Mouse (Mus musculus): ENCODE results near the gene Zswim5. TPM values are rescaled to one million over a fixed set of nuclear protein-coding genes. Genes with fewer than 3 reads are reported as not detected.

The Zswim5 gene
- polyA plus RNA-seq, 1 experiment from 2014 or later, result 3.3 TPM

DNA sequence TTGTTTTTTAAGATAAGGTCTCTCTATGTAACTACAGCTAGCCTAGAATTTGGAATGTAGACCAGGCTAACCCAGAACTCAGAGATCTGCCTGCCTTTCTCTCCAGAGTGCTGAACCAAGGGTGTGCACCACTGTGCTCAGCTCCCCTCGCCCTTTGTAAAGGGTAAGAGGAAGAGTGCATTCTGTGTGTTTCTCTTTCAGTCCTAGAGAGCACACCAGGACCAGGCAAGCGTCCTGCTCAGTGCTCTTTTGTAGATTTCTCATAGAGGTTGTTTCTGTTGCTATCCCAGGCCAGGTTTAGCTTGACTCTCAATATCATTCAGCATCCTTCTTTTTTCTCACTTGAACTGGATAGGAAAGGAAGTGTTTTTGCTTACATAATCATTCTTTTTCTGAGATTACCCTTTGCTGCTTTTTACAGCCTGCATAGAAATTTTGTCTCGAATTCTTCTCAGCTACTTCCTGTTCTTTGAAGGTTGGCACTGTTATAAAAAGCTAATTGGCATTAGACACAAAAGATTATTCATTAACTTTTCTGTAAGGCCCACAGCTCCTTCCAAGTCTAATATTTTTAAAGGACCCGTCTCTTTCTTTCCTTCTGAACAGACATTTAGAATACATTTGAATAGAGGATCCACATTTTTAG lies 51.0 kb downstream of the Zswim5 start:
- no peaks in the 10 kb centered on the region for H3K9me3 ChIP-seq (replicated peaks; ENCODE audit: control insufficient read depth, low read length)
- H3K27me3 ChIP-seq (ENCODE audit: control insufficient read depth, insufficient read depth, low read length), result no peaks in the 10 kb centered on the region
- H3K4me3 ChIP-seq (ENCODE audit: low read depth, low read length), result no peak overlapping the region
- H3K4me2 ChIP-seq (ENCODE audit: low read depth, low read length), result no peak overlapping the region
- H3K9ac ChIP-seq (replicated peaks; ENCODE audit: low read length), result no peak overlapping the region
- ATAC-seq (replicated peaks; ENCODE audit: insufficient number of reproducible peaks, low FRiP score, low TSS enrichment, low read depth), result no peak
- no peaks in the 10 kb centered on the region for H3K36me3 ChIP-seq (replicated peaks; ENCODE audit: control insufficient read depth, insufficient read depth, low read depth, low read length)
- DNase-seq (ENCODE audit: low spot score), result no peak
- H3K27ac ChIP-seq (replicated peaks; ENCODE audit: low read depth, low read length), result no peak overlapping the region
- WGBS, result 63% methylated on average over 4 of the region's 4 CpGs
- H3K4me1 ChIP-seq (ENCODE audit: control insufficient read depth, insufficient read depth, low read length), result no peaks in the 10 kb centered on the region

DNA sequence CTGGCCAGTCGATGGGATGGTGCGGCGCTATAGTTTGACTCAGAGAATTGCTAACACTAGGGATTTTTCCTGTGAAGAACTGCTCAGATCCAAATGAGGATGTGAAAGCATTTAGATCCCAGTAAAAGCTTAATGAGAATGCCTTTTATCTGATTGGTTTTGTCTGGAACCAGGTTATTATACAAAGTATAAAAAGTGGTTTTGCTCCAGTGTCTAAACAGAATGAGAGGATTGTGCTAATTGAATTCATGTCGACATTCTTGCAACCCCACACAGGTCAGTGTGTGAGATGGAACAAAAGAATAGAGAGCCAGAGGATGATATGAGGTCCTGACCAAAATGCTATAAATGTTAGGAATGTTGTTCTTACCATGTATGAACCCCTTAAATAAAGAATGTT lies 62.4 kb downstream of the Zswim5 start:
- WGBS, result 76% methylated on average over 4 of the region's 4 CpGs
- H3K9me3 ChIP-seq (replicated peaks; ENCODE audit: control insufficient read depth, low read length), result no peaks in the 10 kb centered on the region
- DNase-seq (ENCODE audit: low spot score), result no peak

DNA sequence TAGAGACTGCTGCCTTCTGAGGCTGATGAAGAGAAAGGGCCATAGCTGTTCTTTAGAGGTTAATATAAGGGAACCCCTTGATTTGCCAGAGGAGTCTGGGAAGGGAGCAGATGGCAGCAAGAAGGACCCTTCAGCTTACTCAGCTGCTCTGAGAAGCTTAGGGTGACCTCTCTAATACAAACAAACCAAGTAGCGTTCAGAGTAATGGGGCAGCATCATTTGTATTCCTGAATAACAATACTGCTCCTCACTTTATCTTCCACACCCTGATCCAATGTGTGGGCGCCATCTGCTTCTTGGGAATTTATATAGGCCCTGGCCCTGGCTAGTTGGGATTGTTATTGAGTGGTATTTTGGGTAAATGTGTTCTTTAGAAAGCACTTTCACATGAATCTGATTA lies 65.5 kb downstream of the Zswim5 start:
- no peak overlapping the region for H3K27ac ChIP-seq (replicated peaks; ENCODE audit: low read depth, low read length)
- ATAC-seq (replicated peaks; ENCODE audit: insufficient number of reproducible peaks, low FRiP score, low TSS enrichment, low read depth), result no peak
- H3K4me1 ChIP-seq (ENCODE audit: control insufficient read depth, insufficient read depth, low read length), result no peaks in the 10 kb centered on the region
- DNase-seq (ENCODE audit: low spot score), result no peak
- WGBS, result 54% methylated on average over 2 of the region's 2 CpGs
- H3K4me2 ChIP-seq (ENCODE audit: low read depth, low read length), result no peak overlapping the region
- H3K9ac ChIP-seq (replicated peaks; ENCODE audit: low read length), result no peak overlapping the region
- H3K27me3 ChIP-seq (ENCODE audit: control insufficient read depth, insufficient read depth, low read length), result no peaks in the 10 kb centered on the region
- no peak overlapping the region for H3K4me3 ChIP-seq (ENCODE audit: low read depth, low read length)
- no peaks in the 10 kb centered on the region for H3K36me3 ChIP-seq (replicated peaks; ENCODE audit: control insufficient read depth, insufficient read depth, low read depth, low read length)
- no peaks in the 10 kb centered on the region for H3K9me3 ChIP-seq (replicated peaks; ENCODE audit: control insufficient read depth, low read length)

More for the DNA sequence above, 62.4 kb downstream of the Zswim5 start:
- no peak overlapping the region for H3K4me3 ChIP-seq (ENCODE audit: low read depth, low read length)
- ATAC-seq (replicated peaks; ENCODE audit: insufficient number of reproducible peaks, low FRiP score, low TSS enrichment, low read depth), result no peak
- no peak overlapping the region for H3K27ac ChIP-seq (replicated peaks; ENCODE audit: low read depth, low read length)
- H3K4me2 ChIP-seq (ENCODE audit: low read depth, low read length), result no peak overlapping the region
- no peaks in the 10 kb centered on the region for H3K36me3 ChIP-seq (replicated peaks; ENCODE audit: control insufficient read depth, insufficient read depth, low read depth, low read length)
- H3K4me1 ChIP-seq (ENCODE audit: control insufficient read depth, insufficient read depth, low read length), result no peaks in the 10 kb centered on the region
- no peaks in the 10 kb centered on the region for H3K27me3 ChIP-seq (ENCODE audit: control insufficient read depth, insufficient read depth, low read length)
- H3K9ac ChIP-seq (replicated peaks; ENCODE audit: low read length), result no peak overlapping the region

DNA sequence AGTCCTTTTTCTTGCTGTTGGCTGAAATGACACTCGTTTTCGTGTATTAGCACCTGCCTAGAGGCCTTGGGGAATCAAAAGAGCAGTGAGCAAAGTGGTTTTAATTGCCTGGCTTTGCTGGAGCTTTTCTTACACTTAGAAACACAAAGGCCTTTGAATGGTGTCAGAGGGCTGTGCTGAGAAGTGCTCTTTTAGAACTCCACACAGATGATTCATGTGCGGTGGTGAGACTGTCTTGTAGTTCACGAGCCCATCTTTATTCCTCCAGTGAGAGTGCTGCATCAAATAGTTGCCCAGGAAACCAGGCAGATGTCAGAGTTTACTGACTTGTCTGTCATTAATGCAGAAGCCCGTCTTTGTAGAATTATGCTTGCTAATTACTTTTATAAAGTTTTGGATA lies 66.9 kb downstream of the Zswim5 start:
- no peak for ATAC-seq (replicated peaks; ENCODE audit: insufficient number of reproducible peaks, low FRiP score, low TSS enrichment, low read depth)
- Histone ChIP-seq H3K27ac (replicated peaks; ENCODE audit: low read depth, low read length) (no peak overlapping the region), H3K36me3 (replicated peaks; ENCODE audit: control insufficient read depth, insufficient read depth, low read depth, low read length) (no peaks in the 10 kb centered on the region), H3K4me3 (ENCODE audit: low read depth, low read length) (no peak overlapping the region), H3K27me3 (ENCODE audit: control insufficient read depth, insufficient read depth, low read length) (no peaks in the 10 kb centered on the region), H3K4me1 (ENCODE audit: control insufficient read depth, insufficient read depth, low read length) (no peaks in the 10 kb centered on the region), H3K9me3 (replicated peaks; ENCODE audit: control insufficient read depth, low read length) (no peaks in the 10 kb centered on the region), H3K9ac (replicated peaks; ENCODE audit: low read length) (no peak overlapping the region), H3K4me2 (ENCODE audit: low read depth, low read length) (no peak overlapping the region)
- 57% methylated on average over 5 of the region's 5 CpGs for WGBS
- peak; percentile 8 for DNase-seq (ENCODE audit: low spot score)

DNA sequence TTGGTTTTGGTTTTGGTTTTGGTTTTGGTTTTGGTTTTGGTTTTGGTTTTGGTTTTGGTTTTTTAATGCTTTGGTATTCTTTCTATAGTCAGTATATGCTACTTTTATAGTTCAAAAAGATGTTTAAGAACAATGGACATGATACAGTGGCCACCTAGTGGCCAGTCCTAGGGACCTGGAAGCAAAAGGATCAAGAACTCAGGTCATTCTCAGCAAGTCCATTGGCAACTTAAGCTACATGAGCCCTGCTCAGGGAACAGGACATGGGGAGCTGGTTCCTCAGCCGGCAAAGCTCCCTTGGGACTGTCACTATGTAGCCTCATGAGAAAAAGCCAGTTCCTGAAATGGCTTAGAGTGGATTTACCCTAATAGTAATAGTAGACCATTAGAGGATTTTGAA lies 74.5 kb downstream of the Zswim5 start:
- no peak overlapping the region for H3K4me3 ChIP-seq (ENCODE audit: low read depth, low read length)
- no peaks in the 10 kb centered on the region for H3K36me3 ChIP-seq (replicated peaks; ENCODE audit: control insufficient read depth, insufficient read depth, low read depth, low read length)
- H3K27me3 ChIP-seq (ENCODE audit: control insufficient read depth, insufficient read depth, low read length), result no peaks in the 10 kb centered on the region
- DNase-seq (ENCODE audit: low spot score) (peak; percentile 28), ATAC-seq (replicated peaks; ENCODE audit: insufficient number of reproducible peaks, low FRiP score, low TSS enrichment, low read depth) (no peak)
- WGBS, result 55% methylated on average over 1 of the region's 1 CpGs
- no peak overlapping the region for H3K4me2 ChIP-seq (ENCODE audit: low read depth, low read length)
- H3K9ac ChIP-seq (replicated peaks; ENCODE audit: low read length), result no peak overlapping the region
- no peaks in the 10 kb centered on the region for H3K9me3 ChIP-seq (replicated peaks; ENCODE audit: control insufficient read depth, low read length)
- no peak overlapping the region for H3K27ac ChIP-seq (replicated peaks; ENCODE audit: low read depth, low read length)
- H3K4me1 ChIP-seq (ENCODE audit: control insufficient read depth, insufficient read depth, low read length), result no peaks in the 10 kb centered on the region

DNA sequence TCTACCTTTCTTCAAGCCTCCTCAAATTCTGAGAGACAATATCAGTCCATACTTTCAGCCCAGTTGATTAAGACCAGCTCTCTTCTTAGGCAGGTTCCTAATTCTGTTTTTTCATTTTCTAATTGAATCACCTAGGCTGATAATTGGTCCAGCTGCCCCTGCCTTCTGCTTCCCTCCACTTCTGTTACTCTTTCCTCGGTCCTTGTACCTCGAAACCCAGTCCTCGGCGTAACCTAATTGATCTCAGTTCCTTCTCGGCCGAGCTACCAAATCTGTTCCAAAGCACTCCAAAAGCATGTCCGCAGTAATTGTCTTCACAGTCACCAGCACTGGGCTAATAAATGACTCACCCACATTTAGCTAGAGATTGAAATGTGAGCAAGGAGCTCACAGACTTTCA lies 77.8 kb downstream of the Zswim5 start:
- Histone ChIP-seq H3K9me3 (replicated peaks; ENCODE audit: control insufficient read depth, low read length) (no peaks in the 10 kb centered on the region), H3K4me3 (ENCODE audit: low read depth, low read length) (no peak overlapping the region), H3K4me1 (ENCODE audit: control insufficient read depth, insufficient read depth, low read length) (no peaks in the 10 kb centered on the region), H3K27me3 (ENCODE audit: control insufficient read depth, insufficient read depth, low read length) (no peaks in the 10 kb centered on the region), H3K36me3 (replicated peaks; ENCODE audit: control insufficient read depth, insufficient read depth, low read depth, low read length) (no peaks in the 10 kb centered on the region), H3K27ac (replicated peaks; ENCODE audit: low read depth, low read length) (no peak overlapping the region), H3K4me2 (ENCODE audit: low read depth, low read length) (no peak overlapping the region), H3K9ac (replicated peaks; ENCODE audit: low read length) (no peak overlapping the region)
- WGBS, result 79% methylated on average over 7 of the region's 7 CpGs
- ATAC-seq (replicated peaks; ENCODE audit: insufficient number of reproducible peaks, low FRiP score, low TSS enrichment, low read depth), result no peak
- DNase-seq (ENCODE audit: low spot score), result no peak

DNA sequence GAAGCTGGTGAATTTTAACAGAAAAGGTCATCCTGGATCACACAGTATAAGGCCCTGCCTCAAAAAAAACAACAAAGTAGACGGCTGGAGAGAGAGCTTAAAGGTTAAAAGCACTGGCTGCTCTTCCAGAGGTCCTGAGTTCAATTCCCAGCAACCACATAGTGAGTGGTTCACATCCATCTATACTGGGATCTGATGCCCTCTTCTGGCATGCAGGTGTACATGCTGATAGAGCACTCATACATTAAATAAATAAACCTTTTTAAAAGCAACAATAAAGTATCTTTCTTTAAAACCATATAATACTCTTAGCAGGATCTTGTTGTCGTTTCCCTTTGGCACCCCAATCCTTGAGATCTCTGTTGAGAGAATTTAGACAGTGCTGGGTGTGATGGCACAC lies 99.3 kb downstream of the Zswim5 start:
- H3K27ac ChIP-seq (replicated peaks; ENCODE audit: low read depth, low read length), result no peak overlapping the region
- 61% methylated on average over 2 of the region's 2 CpGs for WGBS
- H3K9ac ChIP-seq (replicated peaks; ENCODE audit: low read length), result no peak overlapping the region
- no peak overlapping the region for H3K4me2 ChIP-seq (ENCODE audit: low read depth, low read length)
- H3K36me3 ChIP-seq (replicated peaks; ENCODE audit: control insufficient read depth, insufficient read depth, low read depth, low read length), result no peaks in the 10 kb centered on the region
- DNase-seq (ENCODE audit: low spot score) (no peak), ATAC-seq (replicated peaks; ENCODE audit: insufficient number of reproducible peaks, low FRiP score, low TSS enrichment, low read depth) (no peak)
- no peaks in the 10 kb centered on the region for H3K27me3 ChIP-seq (ENCODE audit: control insufficient read depth, insufficient read depth, low read length)
- H3K4me3 ChIP-seq (ENCODE audit: low read depth, low read length), result no peak overlapping the region
- no peaks in the 10 kb centered on the region for H3K4me1 ChIP-seq (ENCODE audit: control insufficient read depth, insufficient read depth, low read length)
- H3K9me3 ChIP-seq (replicated peaks; ENCODE audit: control insufficient read depth, low read length), result no peaks in the 10 kb centered on the region

DNA sequence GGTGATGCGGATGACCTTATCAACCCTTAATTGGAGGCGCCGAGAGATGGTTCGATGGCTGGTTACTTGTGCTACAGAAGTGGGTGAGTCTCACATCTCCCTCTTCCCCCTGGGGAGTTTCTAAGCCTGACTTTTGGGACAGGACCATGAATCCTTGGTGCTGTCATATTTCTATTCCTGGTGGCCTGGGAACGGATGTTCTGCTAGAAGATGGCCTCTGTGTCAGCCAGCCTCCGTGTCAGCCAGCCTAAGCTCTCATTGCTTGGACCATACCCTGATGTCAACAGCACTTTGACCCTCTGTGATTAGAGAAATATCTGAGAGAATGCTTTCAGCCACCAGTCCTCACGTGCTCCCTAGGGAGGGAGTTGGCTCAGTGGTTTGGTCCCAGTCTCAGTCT lies 108.5 kb downstream of the Zswim5 start:
- no peak overlapping the region for H3K9ac ChIP-seq (replicated peaks; ENCODE audit: low read length)
- H3K36me3 ChIP-seq (replicated peaks; ENCODE audit: control insufficient read depth, insufficient read depth, low read depth, low read length), result no peaks in the 10 kb centered on the region
- H3K4me1 ChIP-seq (ENCODE audit: control insufficient read depth, insufficient read depth, low read length), result no peaks in the 10 kb centered on the region
- no peak overlapping the region for H3K4me3 ChIP-seq (ENCODE audit: low read depth, low read length)
- WGBS, result 94% methylated on average over 7 of the region's 7 CpGs
- no peaks in the 10 kb centered on the region for H3K9me3 ChIP-seq (replicated peaks; ENCODE audit: control insufficient read depth, low read length)
- H3K27me3 ChIP-seq (ENCODE audit: control insufficient read depth, insufficient read depth, low read length), result no peaks in the 10 kb centered on the region
- H3K27ac ChIP-seq (replicated peaks; ENCODE audit: low read depth, low read length), result no peak overlapping the region
- ATAC-seq (replicated peaks; ENCODE audit: insufficient number of reproducible peaks, low FRiP score, low TSS enrichment, low read depth), result no peak
- DNase-seq (ENCODE audit: low spot score), result no peak
- no peak overlapping the region for H3K4me2 ChIP-seq (ENCODE audit: low read depth, low read length)

All from embryonic facial prominence, embryonic 11.5 days (tissue).